Mouse (Mus musculus) brain, adult 2 months (tissue): ENCODE data around the gene Map2.

Experiments used
- DNase-seq: peaks from one replicate; pipeline ENCODE4 v3.0.0; 2011; ENCODE audit warnings: low read depth, low spot score

Map2 gene

DNA sequence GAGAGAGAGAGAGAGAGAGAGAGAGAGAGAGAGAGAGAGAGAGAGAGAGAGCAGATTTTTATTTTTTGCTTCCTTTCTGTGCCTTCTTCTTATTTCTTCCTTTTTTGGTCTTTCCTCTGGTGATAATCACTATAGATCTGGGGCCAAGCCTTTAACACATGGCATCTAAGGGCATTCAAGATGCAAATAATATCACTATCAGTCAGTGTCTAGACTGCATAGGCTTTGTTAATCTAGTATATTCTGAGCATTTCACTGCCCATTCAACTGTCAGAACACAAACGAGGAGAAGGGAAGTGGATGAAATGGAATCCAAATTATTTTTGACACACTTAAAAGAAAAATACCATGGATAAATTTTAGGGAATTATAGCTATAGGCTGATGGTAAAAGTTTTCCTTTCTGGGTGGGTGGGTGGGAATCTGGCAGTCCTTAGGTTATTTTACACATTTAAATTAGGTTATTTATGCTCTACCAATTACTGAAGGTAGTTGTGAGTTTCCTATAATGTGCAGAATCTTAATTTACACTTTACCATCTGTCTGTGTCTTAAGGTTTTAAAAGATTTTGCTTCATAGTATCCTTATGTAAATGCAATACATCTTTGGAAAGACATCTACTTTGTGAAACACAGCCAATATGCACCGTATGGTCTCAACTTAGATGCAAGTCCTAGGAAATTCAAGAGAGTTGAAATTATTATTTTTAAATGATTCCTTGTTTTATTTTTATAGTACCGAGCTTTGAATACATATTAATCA is 117.2 kb downstream of the Map2 start:
- DNase-seq: peak; percentile 66

DNA sequence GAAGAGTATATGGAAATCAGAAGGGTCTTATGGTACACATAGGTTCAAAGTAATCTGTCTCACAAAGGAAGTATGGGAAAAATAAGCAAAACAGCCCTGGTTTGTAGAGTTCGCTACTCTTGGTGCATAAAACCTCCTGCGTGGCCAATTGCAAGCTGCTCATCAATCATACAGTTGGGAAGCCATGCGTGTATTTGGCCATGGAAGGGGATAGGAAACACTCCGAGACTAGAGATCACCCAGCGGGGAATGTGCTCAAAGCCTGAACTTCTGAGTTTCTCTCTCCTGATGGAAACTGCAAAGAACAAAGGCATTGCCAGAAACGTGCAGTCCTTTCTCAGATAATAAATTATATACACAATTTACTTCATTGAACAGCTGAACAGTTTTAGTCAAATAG is 124.3 kb downstream of the Map2 start:
- no peak for DNase-seq

DNA sequence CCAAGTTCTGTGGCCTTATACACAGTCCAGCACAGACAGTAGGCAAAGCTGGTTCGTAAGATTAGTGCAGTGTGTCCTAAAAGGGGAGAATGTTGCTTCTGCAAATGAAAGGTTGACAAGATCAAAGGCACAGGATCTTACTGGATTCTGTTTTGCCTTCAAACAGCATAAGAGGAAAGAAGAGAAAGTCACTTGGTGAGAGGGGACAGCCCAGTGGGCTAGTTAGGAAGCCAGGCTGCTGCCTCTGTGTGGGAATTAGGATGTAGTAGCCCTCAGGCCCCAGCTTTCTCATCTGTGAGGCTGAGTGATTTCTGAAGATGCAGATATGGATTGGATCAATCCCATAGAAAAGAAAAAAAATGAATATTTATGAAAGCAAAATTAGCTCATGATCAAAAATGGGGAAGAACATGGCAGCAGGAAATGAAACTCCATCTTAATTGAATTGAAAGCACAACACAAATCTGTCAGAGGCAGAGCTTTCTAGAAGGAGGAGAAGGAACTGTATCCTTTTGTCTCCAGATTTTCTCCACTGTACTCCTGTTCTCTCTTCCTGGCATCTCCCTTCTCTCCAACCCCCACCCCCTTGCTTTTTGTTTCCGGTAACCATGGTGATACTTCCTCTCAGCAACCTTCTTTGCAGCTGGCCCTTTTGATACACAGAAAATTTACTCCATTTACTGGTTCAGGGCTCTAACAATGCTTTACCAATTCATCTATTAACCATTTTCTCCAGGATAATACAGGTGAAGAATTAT is 145.5 kb downstream of the Map2 start:
- DNase-seq: peak; percentile 77

DNA sequence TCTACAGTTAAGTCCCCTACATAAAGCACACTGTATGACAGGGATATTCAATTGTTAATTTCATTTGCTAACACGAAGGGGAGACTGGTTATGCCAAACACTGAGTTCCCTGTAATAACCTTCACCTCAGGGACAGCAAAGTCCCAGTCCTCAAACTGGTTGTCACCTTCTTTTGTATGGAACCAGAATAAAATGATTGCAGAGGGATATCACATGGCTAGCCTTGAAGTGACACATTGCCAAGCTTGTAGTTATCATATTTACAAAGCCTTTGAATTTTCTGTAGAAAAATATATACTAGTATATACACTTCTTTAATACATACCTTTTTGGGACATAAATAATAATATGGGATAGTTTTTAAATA is 146.0 kb downstream of the Map2 start:
- DNase-seq: no peak

GRCm38 (mm10) chr1:66321631-66322142 is 146.6 kb downstream of the Map2 start:
- DNase-seq: peak; percentile 94

DNA sequence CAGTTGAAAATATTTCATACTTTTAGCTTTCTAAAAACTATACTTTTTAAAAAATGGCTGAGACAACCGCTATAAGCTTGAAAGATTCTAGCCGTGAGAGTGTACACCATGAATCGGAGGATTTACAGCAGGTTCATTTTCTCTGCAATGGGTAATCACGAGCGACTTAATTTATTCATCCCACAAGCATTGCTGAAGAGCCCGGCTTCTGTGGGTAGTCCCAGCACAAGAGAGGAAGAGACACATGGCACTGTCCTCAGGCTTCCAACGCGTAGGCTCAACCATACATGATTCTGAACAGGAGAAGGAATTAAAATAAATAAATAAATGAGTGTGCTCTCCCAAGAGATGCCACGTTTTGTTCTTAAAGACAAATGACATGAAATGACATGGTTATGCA is 148.4 kb downstream of the Map2 start:
- DNase-seq: peak; percentile 90

DNA sequence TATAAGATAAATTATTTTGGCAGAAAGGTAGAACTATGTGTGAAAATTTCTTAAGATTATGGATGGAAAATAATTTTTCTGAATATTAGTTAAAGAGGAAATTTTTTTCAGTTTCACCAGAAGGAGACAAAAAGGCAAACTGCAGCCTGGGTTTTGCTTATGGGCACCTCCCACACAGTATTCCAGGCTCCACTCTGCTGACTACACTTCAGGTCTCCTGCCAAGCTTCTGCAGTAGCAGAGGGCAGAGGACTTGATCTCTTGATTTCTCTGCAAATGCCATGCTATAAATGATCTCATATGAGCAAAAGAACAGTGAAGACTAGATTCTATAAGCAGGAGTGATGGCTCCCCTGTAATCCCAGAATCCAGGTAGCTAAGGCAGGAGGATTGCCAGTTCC is 149.9 kb downstream of the Map2 start:
- peak; percentile 82 for DNase-seq

- no peak for DNase-seq
Measured at GRCm38 (mm10) chr1:66328996-66329395, 153.9 kb downstream of the Map2 start.

- DNase-seq: no peak
Measured at GRCm38 (mm10) chr1:66329534-66329933, 154.5 kb downstream of the Map2 start.

DNA sequence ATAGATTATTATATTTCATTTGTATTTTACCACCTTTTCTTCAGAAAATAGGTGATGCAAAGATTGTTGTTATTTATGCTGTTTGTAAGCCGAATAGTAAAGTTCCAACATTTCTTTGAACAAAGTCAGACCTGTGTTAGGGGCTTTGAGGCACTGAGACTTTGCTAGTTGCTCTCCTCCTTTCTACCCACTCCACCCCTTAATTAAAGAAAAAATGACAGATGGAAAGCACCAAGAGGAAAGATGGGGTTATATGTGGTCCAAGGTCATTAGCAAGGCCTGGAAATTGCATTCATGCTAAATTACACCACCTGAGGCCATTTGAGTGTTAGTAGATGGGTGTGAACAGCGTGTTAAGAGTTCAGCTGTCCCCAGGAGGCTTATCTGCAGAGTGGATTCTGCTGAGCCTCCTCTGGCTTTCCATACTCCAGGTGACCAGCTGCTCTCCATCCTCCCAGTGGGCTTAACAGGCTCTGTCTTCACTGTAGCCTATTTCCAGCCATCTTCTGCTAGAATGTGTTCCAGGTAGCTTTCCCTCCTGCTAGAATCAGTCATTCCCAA is 160.7 kb downstream of the Map2 start:
- peak; percentile 19 for DNase-seq

- peak; percentile 24 for DNase-seq
Measured at GRCm38 (mm10) chr1:66339213-66339612, 164.1 kb downstream of the Map2 start.

DNA sequence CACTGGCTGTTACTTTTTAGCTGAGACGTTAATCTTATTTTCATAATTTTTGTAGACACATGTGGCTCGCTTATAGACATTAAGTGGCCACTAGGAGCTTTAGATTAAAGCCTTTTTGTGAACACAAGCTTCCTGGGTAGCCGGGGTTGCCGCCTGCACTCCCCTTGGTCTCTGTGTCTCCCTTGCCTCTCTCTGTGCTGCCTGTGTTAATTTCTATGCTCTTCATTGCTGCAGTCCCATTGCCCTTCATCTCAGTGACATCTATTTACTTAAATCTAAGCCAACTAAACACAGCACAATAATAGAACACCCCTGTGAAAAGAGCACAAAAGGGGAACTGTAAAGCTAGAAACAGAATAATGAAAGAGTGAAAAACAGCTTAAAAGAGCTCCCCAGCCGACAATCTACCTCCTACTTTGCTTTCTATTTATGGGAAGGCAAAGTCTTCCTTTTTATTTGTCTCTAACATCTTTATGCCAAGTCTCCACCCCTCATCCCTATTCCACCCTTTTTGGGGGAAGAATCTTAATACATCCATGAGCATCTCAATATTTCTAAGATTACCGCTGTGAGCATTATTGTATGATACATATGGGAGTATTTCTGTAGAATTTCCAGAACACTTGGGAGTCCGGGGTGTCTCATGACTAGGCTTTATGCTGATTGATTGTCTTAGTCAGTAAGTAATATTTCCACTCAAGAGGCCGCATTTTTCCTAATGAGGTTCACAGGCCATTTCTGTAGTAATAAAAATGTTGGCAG is 173.5 kb downstream of the Map2 start:
- DNase-seq: peak; percentile 58

DNA sequence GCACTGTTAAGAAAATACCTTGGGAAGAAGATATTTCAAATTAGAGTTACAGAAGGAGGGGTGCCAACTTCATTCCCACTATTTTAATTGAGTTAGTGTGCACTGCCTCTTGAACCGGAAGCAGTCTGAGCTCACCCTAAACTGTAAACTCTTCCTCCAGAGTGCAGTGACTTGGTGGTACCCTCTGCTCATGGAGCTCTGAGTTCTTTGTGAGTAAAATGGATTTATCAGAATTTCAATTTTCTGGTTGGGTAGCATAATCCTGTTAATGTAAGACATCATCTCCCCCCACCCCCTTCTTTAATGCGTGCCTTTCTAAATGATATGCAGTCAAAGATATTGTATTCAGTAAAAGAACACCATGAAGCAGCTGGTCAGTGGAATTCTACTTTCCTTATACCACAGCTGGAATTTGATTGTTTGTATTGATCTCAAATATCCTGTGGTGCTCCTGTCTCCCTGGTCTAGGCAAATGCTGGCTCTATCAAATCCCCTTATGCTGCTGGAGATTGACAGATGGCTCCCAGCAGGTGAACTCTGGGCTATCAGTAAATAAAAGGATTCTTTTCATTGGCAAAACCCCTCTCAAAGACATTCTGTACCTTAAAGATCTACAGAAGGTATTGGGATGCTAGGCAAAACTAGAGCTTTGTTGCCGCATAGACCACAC is 174.2 kb downstream of the Map2 start:
- peak; percentile 55 for DNase-seq

GRCm38 (mm10) chr1:66351366-66351765 is 176.3 kb downstream of the Map2 start:
- no peak for DNase-seq

DNA sequence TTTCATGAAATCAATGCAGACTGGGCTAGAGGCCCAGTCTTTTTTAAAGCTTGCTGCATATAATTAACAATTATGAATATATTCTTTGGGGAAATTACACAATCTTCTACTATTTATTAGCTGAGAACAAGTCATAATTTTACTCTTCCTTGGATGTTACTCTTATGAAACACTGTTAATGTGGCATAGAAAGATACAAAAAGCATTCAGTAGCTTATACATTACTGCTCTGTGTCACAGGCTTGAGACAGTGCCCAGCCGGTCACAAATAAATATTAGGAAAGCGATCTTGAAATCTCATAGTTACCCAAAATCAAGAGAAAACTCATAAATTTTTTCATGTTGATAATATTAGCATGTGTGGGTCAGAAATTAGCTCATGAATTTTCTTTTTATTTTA is 186.7 kb downstream of the Map2 start:
- no peak for DNase-seq

GRCm38 (mm10) chr1:66363285-66363684 is 188.2 kb downstream of the Map2 start:
- DNase-seq: no peak

- DNase-seq: no peak
Measured at GRCm38 (mm10) chr1:66364386-66364785, 189.3 kb downstream of the Map2 start.

- DNase-seq: peak; percentile 89
Measured at GRCm38 (mm10) chr1:66365600-66365999, 190.5 kb downstream of the Map2 start.

DNA sequence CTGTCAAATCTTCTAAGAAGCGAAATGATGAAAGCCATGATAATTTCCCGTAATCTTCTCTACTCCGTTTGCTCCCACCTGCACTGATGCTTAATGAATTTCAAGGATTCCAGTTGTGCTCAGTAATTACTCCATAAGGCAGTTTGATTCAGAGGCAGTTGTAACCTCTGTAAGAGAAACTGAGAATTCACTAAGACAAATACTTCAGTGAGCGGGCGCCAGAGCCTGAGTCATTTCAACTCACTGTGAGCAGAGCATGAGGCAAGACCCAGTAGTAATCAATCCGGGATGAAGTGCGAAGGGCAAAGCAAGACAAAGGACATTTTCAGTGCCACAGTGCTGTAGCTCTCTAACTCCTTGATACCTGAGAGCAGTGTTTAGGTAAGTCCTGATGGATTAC is 194.4 kb downstream of the Map2 start:
- peak; percentile 62 for DNase-seq

GRCm38 (mm10) chr1:66371371-66371770 is 196.3 kb downstream of the Map2 start:
- peak; percentile 48 for DNase-seq

GRCm38 (mm10) chr1:66386321-66386720 is 211.2 kb downstream of the Map2 start:
- DNase-seq: no peak
